Mouse (Mus musculus) bone marrow macrophage, adult 2 months (primary cell): Measurements from ENCODE around the gene Ogg1.

ENCODE experiments used
- CTCF ChIP-seq: IDR thresholded peaks from 2 replicates; pipeline ENCODE4 v1.5.1; 2012; ENCODE audit warnings: low read depth, mild to moderate bottlenecking, low read length, moderate library complexity
- POLR2A ChIP-seq: IDR thresholded peaks from 2 replicates; pipeline ENCODE4 v1.6.1; 2012; ENCODE audit warnings: mild to moderate bottlenecking, low read depth, low read length, borderline replicate concordance

- no peak for TF ChIP-seq CTCF
- no peak for TF ChIP-seq POLR2A
Observed at GRCm38 (mm10) chr6:113292938-113293337, 33.8 kb upstream of the Ogg1 start.
